Mouse (Mus musculus): ENCODE data around the gene Slc6a13.

DNA sequence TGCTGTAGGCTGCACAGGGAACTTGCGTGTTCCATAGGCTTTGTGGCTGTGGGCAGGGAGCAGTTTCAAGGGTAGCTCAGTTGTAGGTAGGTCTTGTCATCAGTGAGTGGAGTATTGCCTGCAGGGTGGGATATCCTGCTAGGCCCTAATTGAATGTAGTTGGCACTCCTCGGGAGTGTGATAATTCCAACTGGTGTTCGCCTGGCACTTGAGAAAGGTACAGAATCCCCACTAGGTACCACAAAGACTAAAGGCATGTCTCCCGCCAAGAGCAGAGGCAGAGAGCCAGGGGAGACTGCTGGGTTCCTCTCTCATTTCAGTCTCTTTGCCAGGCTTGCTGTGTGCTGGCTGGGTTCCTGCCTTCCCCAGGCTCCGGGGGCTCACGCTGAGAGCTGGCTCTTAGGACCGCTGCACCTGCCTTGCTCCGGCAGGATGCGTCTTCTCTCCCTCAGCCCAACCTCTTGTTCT lies 28.4 kb downstream of the Slc6a13 start:
- no peak for TF ChIP-seq CTCF (IDR thresholded peaks at IDR 0.05 in 2 of 3, conservative IDR thresholded peaks at IDR 0.05 in 1 of 3; ENCODE audit: control insufficient read depth in 1 of 3, insufficient read depth in 1 of 3, low read depth in 2 of 3, low read length in 3 of 3, poor library complexity in 1 of 3, severe bottlenecking in 1 of 3)
- no peak for TF ChIP-seq ZKSCAN1 (IDR thresholded peaks at IDR 0.05; ENCODE audit: low read depth, low read length)
- no peak for TF ChIP-seq RCOR1 (IDR thresholded peaks at IDR 0.05; ENCODE audit: low read depth, low read length)
- no peak for TF ChIP-seq GATA1 (IDR thresholded peaks at IDR 0.05; ENCODE audit: low read depth, low read length)
- TF ChIP-seq ETS1 (IDR thresholded peaks at IDR 0.05; ENCODE audit: low read depth, low read length), result no peak
- TF ChIP-seq CHD2 (IDR thresholded peaks at IDR 0.05; ENCODE audit: low read length), result no peak
- TF ChIP-seq EP300 (IDR thresholded peaks at IDR 0.05; ENCODE audit: low read depth in 1 of 2, low read length in 2 of 2), result no peak
- TF ChIP-seq POLR2A (IDR thresholded peaks at IDR 0.05; ENCODE audit: control insufficient read depth in 1 of 2, insufficient read depth in 1 of 2, low read depth in 1 of 2, low read length in 2 of 2, poor library complexity in 1 of 2), result no peak

Measured in MEL (cell line).